Mouse (Mus musculus): Measurements from ENCODE around the gene Rsph3b.
"Not testable (repeated sequence)": the region's sequence is repeated elsewhere in the genome, so short reads cannot be mapped to it uniquely, and the experiment has no call there.

DNA sequence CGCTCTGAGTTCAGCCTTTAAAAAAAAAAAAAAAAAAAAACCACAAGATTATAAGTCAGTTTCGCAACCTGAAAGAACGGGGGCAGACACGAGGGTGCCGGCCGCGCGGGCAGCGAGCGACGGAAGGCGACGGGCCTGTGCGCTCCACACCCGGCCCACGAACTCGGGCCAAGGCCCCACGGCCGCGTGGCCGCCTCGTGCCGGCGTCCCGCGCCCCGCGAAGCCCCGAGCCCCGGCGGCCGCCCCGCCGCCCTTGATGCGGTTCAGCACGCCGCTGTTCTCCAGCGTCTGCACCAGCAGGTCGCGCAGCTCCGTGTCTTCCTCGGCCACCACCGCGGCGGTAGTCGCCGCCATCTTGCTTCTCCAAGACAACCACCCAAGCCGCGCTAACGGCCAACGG, 12.3 kb upstream of the Rsph3b start, which contains the start of gene Tagap1:
- not testable (repeated sequence) for TF ChIP-seq POLR2A (IDR thresholded peaks at IDR 0.05; ENCODE audit: low read depth, low read length); CTCF (conservative IDR thresholded peaks at IDR 0.05; ENCODE audit: insufficient read depth, insufficient read length, low read depth, low read length)

Data from kidney, adult 2 months (tissue).